Mouse (Mus musculus): ENCODE measurements at regions not wholly inside any gene's neighbourhood (a gene's known extent, or its start where the extent isn't known, plus 50 kb on each side); places are given as distances from the start of the nearest gene placed in this dataset.

- TF ChIP-seq RCOR1 (IDR thresholded peaks at IDR 0.05; ENCODE audit: low read depth, low read length) (no peak), JUND (IDR thresholded peaks at IDR 0.05; ENCODE audit: low read depth, low read length) (no peak), POLR2AphosphoS5 (IDR thresholded peaks at IDR 0.05; ENCODE audit: borderline replicate concordance, low read depth, low read length) (no peak), MXI1 (IDR thresholded peaks at IDR 0.05; ENCODE audit: low read depth, low read length) (no peak), NRF1 (IDR thresholded peaks at IDR 0.05; ENCODE audit: insufficient read depth, low read depth, low read length, poor library complexity, severe bottlenecking) (no peak), HCFC1 (IDR thresholded peaks at IDR 0.05; ENCODE audit: low read depth, low read length) (no peak), POLR2AphosphoS2 (IDR thresholded peaks at IDR 0.05; ENCODE audit: low read length) (no peak), MYB (IDR thresholded peaks at IDR 0.05; ENCODE audit: low read depth, low read length) (no peak), SIN3A (IDR thresholded peaks at IDR 0.05; ENCODE audit: low read length) (no peak), SMC3 (IDR thresholded peaks at IDR 0.05; ENCODE audit: low read depth, low read length) (no peak), TAL1 (IDR thresholded peaks at IDR 0.05; ENCODE audit: low read length) (no peak), ELF1 (IDR thresholded peaks at IDR 0.05; ENCODE audit: low read depth, low read length) (no peak), CHD2 (IDR thresholded peaks at IDR 0.05; ENCODE audit: low read length) (no peak), UBTF (IDR thresholded peaks at IDR 0.05; ENCODE audit: borderline replicate concordance, insufficient read depth, low read depth, low read length) (no peak)
- no peak overlapping the region for H3K27ac ChIP-seq (ENCODE audit: control insufficient read depth, low read depth, low read length)
- no peak for DNase-seq (ENCODE audit: low read depth, low spot score)
- H3K36me3 ChIP-seq (ENCODE audit: control insufficient read depth in 1 of 2, insufficient read depth in 2 of 2, low read length in 2 of 2) = no peaks in the 10 kb centered on the region
- H3K4me3 ChIP-seq (ENCODE audit: control insufficient read depth in 1 of 2, insufficient read depth in 1 of 2, low read depth in 2 of 2, low read length in 2 of 2) = no peak overlapping the region
- no peaks in the 10 kb centered on the region for H3K4me1 ChIP-seq (ENCODE audit: control insufficient read depth in 1 of 2, insufficient read depth in 2 of 2, low read length in 2 of 2)
- no peak overlapping the region for H3K9ac ChIP-seq (ENCODE audit: control insufficient read depth, low read depth, low read length, poor library complexity, severe bottlenecking)
- H3K9me3 ChIP-seq (replicated peaks; ENCODE audit: insufficient read depth, low read length) = no peaks in the 10 kb centered on the region
- no peaks in the 10 kb centered on the region for H3K27me3 ChIP-seq (ENCODE audit: control insufficient read depth in 1 of 2, insufficient read depth in 2 of 2, low read length in 2 of 2)
- no peaks in the 10 kb centered on the region for H3K79me2 ChIP-seq (ENCODE audit: control insufficient read depth, insufficient read depth, low read length, poor library complexity)
Observed at GRCm38 (mm10) chr1:159423694-159424093, 99.9 kb upstream of the Tnr start.

- no peak overlapping the region for H3K4me3 ChIP-seq (ENCODE audit: control insufficient read depth in 1 of 2, insufficient read depth in 1 of 2, low read depth in 2 of 2, low read length in 2 of 2)
- no peak overlapping the region for H3K9ac ChIP-seq (ENCODE audit: control insufficient read depth, low read depth, low read length, poor library complexity, severe bottlenecking)
- no peaks in the 10 kb centered on the region for H3K79me2 ChIP-seq (ENCODE audit: control insufficient read depth, insufficient read depth, low read length, poor library complexity)
- H3K27me3 ChIP-seq (ENCODE audit: control insufficient read depth in 1 of 2, insufficient read depth in 2 of 2, low read length in 2 of 2) = no peaks in the 10 kb centered on the region
- no peaks in the 10 kb centered on the region for H3K4me1 ChIP-seq (ENCODE audit: control insufficient read depth in 1 of 2, insufficient read depth in 2 of 2, low read length in 2 of 2)
- H3K9me3 ChIP-seq (replicated peaks; ENCODE audit: insufficient read depth, low read length) = no peaks in the 10 kb centered on the region
- no peak overlapping the region for H3K27ac ChIP-seq (ENCODE audit: control insufficient read depth, low read depth, low read length)
- TF ChIP-seq MAX (IDR thresholded peaks at IDR 0.05; ENCODE audit: low read length) (no peak), MAFK (IDR thresholded peaks at IDR 0.05; ENCODE audit: borderline replicate concordance, low read depth, low read length) (no peak), POLR2A (IDR thresholded peaks at IDR 0.05; ENCODE audit: control insufficient read depth in 1 of 2, insufficient read depth in 1 of 2, low read depth in 1 of 2, low read length in 2 of 2, poor library complexity in 1 of 2) (no peak), MYB (IDR thresholded peaks at IDR 0.05; ENCODE audit: low read depth, low read length) (no peak), GABPA (IDR thresholded peaks at IDR 0.05; ENCODE audit: low read depth, low read length) (no peak), CTCF (IDR thresholded peaks at IDR 0.05 in 2 of 3, conservative IDR thresholded peaks at IDR 0.05 in 1 of 3; ENCODE audit: control insufficient read depth in 1 of 3, insufficient read depth in 1 of 3, low read depth in 2 of 3, low read length in 3 of 3, poor library complexity in 1 of 3, severe bottlenecking in 1 of 3) (no peak)
- DNase-seq (ENCODE audit: low read depth, low spot score) = no peak
- H3K36me3 ChIP-seq (ENCODE audit: control insufficient read depth in 1 of 2, insufficient read depth in 2 of 2, low read length in 2 of 2) = no peaks in the 10 kb centered on the region
Observed at GRCm38 (mm10) chr1:159429926-159430325, 93.6 kb upstream of the Tnr start.
